Mouse (Mus musculus): ENCODE results near the gene Olfr905. TPM values are rescaled to one million over a fixed set of nuclear protein-coding genes. Genes with fewer than 3 reads are reported as not detected.

Olfr905 gene
- total and polyA plus RNA-seq, 3 experiments, result not detected

DNA sequence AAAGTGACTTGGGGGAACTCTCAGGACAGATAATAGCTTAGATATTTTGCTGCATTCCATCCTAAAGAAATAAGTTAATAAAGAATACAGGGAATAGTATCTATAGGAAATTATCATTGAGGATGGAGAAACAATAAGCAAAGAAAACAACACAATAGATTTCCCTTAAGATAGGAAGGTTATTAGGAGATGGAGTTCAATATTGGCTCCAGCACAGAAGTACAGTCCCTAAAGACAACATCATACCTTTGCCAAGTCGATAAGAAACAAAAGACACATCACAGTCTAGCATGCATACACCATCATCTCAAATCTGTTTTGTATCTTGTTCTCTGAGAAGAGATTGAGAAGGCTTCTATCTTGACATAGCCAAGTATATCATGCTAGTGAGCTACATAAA lies 50.4 kb downstream of the Olfr905 start, which contains the start of gene Olfr911-ps1:
Olfr911-ps1 (plus strand) TSS at position 301 of the 400 bp plus-strand sequence.
- dilution Hi-C loops (cut with MboI; ENCODE audit: extremely low pct_ligation_motif_present, extremely low pct_unique_long_range_greater_than_20kb, low sequenced_read_pairs), result no loop called here
- no peaks in the 10 kb centered on the region for H3K36me3 ChIP-seq (replicated peaks in 1 of 2; ENCODE audit: control insufficient read depth in 1 of 2, insufficient read depth in 1 of 2, low read length in 1 of 2)
- H3K27ac ChIP-seq (ENCODE audit: insufficient read depth, low read depth), result no peak within 1 kb of the TSS
- H3K9me3 ChIP-seq (replicated peaks; ENCODE audit: low read length), result no peaks in the 10 kb centered on the region
- no peak for DNase-seq (ENCODE audit: extremely low read depth)
- no peak within 1 kb of the TSS for H3K9ac ChIP-seq (ENCODE audit: insufficient read depth, low read depth)
- no peak within 1 kb of the TSS for H3K4me2 ChIP-seq (ENCODE audit: insufficient read depth, low read depth, poor library complexity, severe bottlenecking)
- no peaks in the 10 kb centered on the region for H3K27me3 ChIP-seq (replicated peaks)
- in situ Hi-C loops (cut with MboI; ENCODE audit: low pct_ligation_motif_present, low pct_unique_long_range_greater_than_20kb, low sequenced_read_pairs), result no loop called here
- TF ChIP-seq ZC3H11A (IDR thresholded peaks at IDR 0.05; ENCODE audit: low read depth, low read length), result no peak
- no peak for TF ChIP-seq GABPA (IDR thresholded peaks at IDR 0.05; ENCODE audit: insufficient replicate concordance, low read depth, low read length)
- no peak for TF ChIP-seq USF1 (IDR thresholded peaks at IDR 0.05; ENCODE audit: low read depth, low read length)
- TF ChIP-seq ZKSCAN1 (IDR thresholded peaks at IDR 0.05; ENCODE audit: borderline replicate concordance, low read depth, low read length), result no peak
- TF ChIP-seq EP300 (IDR thresholded peaks at IDR 0.05; ENCODE audit: low read length), result no peak
- no peak for TF ChIP-seq JUND (conservative IDR thresholded peaks at IDR 0.05; ENCODE audit: low read depth, low read length)
- no peak for TF ChIP-seq ELF1 (IDR thresholded peaks at IDR 0.05; ENCODE audit: low read depth, low read length)
- no peak for TF ChIP-seq CTCF (conservative IDR thresholded peaks at IDR 0.05 in 1 of 2, IDR thresholded peaks at IDR 0.05 in 1 of 2; ENCODE audit: low read depth in 2 of 2, low read length in 2 of 2)
- no peaks in the 10 kb centered on the region for H3K79me2 ChIP-seq (replicated peaks; ENCODE audit: control insufficient read depth, extremely low read depth, insufficient read depth, poor library complexity, severe bottlenecking)
- no peaks in the 10 kb centered on the region for H3K4me1 ChIP-seq (ENCODE audit: control insufficient read depth in 1 of 2, insufficient read depth in 2 of 2)
- no peak within 1 kb of the TSS for H3K4me3 ChIP-seq (replicated peaks in 1 of 3; ENCODE audit: low read depth in 2 of 3, low read length in 2 of 3, poor library complexity in 1 of 3)

Other genes starting within 250 kb of the Olfr905 start
Only the 20 nearest of the 23 such genes appear.
- not detected in 2 replicates for gene Olfr895, start 203.3 kb upstream of the Olfr905 start, total RNA-seq (2012; rRNA removed)
- not detected in 2 replicates for gene Olfr895, start 203.3 kb upstream of the Olfr905 start, total RNA-seq (2014; rRNA removed)
- gene Olfr895, start 203.3 kb upstream of the Olfr905 start, polyA plus RNA-seq (2012; ENCODE audit: insufficient read length, low read depth), result not detected in 2 replicates
- gene Olfr896-ps1, start 180.0 kb upstream of the Olfr905 start, total RNA-seq (2012; rRNA removed), result not detected in 2 replicates
- gene Olfr896-ps1, start 180.0 kb upstream of the Olfr905 start, total RNA-seq (2014; rRNA removed), result not detected in 2 replicates
- gene Olfr896-ps1, start 180.0 kb upstream of the Olfr905 start, polyA plus RNA-seq (2012; ENCODE audit: insufficient read length, low read depth), result not detected in 2 replicates
- not detected in 2 replicates for gene Olfr25, start 142.0 kb upstream of the Olfr905 start, total RNA-seq (2012; rRNA removed)
- not detected in 2 replicates for gene Olfr25, start 142.0 kb upstream of the Olfr905 start, total RNA-seq (2014; rRNA removed)
- not detected in 2 replicates for gene Olfr25, start 142.0 kb upstream of the Olfr905 start, polyA plus RNA-seq (2012; ENCODE audit: insufficient read length, low read depth)
- not detected in 2 replicates for gene Olfr898, start 122.7 kb upstream of the Olfr905 start, total RNA-seq (2012; rRNA removed)
- gene Olfr898, start 122.7 kb upstream of the Olfr905 start, total RNA-seq (2014; rRNA removed), result not detected in 2 replicates
- gene Olfr898, start 122.7 kb upstream of the Olfr905 start, polyA plus RNA-seq (2012; ENCODE audit: insufficient read length, low read depth), result not detected in 2 replicates
- gene Olfr250, start 104.2 kb upstream of the Olfr905 start, total RNA-seq (2012; rRNA removed), result not detected in 2 replicates
- not detected in 2 replicates for gene Olfr250, start 104.2 kb upstream of the Olfr905 start, total RNA-seq (2014; rRNA removed)
- not detected in 2 replicates for gene Olfr250, start 104.2 kb upstream of the Olfr905 start, polyA plus RNA-seq (2012; ENCODE audit: insufficient read length, low read depth)
- gene Olfr251, start 94.0 kb upstream of the Olfr905 start, total RNA-seq (2012; rRNA removed), result not detected in 2 replicates
- gene Olfr251, start 94.0 kb upstream of the Olfr905 start, total RNA-seq (2014; rRNA removed), result not detected in 2 replicates
- gene Olfr251, start 94.0 kb upstream of the Olfr905 start, polyA plus RNA-seq (2012; ENCODE audit: insufficient read length, low read depth), result not detected in 2 replicates
- gene Olfr147, start 69.4 kb upstream of the Olfr905 start, total RNA-seq (2012; rRNA removed), result not detected in 2 replicates
- gene Olfr147, start 69.4 kb upstream of the Olfr905 start, total RNA-seq (2014; rRNA removed), result not detected in 2 replicates
- gene Olfr147, start 69.4 kb upstream of the Olfr905 start, polyA plus RNA-seq (2012; ENCODE audit: insufficient read length, low read depth), result not detected in 2 replicates
- not detected in 2 replicates for gene Olfr901, start 41.7 kb upstream of the Olfr905 start, total RNA-seq (2012; rRNA removed)
- gene Olfr901, start 41.7 kb upstream of the Olfr905 start, total RNA-seq (2014; rRNA removed), result not detected in 2 replicates
- gene Olfr901, start 41.7 kb upstream of the Olfr905 start, polyA plus RNA-seq (2012; ENCODE audit: insufficient read length, low read depth), result not detected in 2 replicates
- not detected in 2 replicates for gene Olfr902, start 23.5 kb upstream of the Olfr905 start, total RNA-seq (2012; rRNA removed)
- gene Olfr902, start 23.5 kb upstream of the Olfr905 start, total RNA-seq (2014; rRNA removed), result not detected in 2 replicates
- not detected in 2 replicates for gene Olfr902, start 23.5 kb upstream of the Olfr905 start, polyA plus RNA-seq (2012; ENCODE audit: insufficient read length, low read depth)
- not detected in 2 replicates for gene Olfr904, start 8.0 kb upstream of the Olfr905 start, total RNA-seq (2012; rRNA removed)
- not detected in 2 replicates for gene Olfr904, start 8.0 kb upstream of the Olfr905 start, total RNA-seq (2014; rRNA removed)
- gene Olfr904, start 8.0 kb upstream of the Olfr905 start, polyA plus RNA-seq (2012; ENCODE audit: insufficient read length, low read depth), result not detected in 2 replicates
- not detected in 2 replicates for gene Olfr906, start 16.0 kb downstream of the Olfr905 start, total RNA-seq (2012; rRNA removed)
- not detected in 2 replicates for gene Olfr906, start 16.0 kb downstream of the Olfr905 start, total RNA-seq (2014; rRNA removed)
- not detected in 2 replicates for gene Olfr906, start 16.0 kb downstream of the Olfr905 start, polyA plus RNA-seq (2012; ENCODE audit: insufficient read length, low read depth)
- not detected in 2 replicates for gene Olfr907, start 24.7 kb downstream of the Olfr905 start, total RNA-seq (2012; rRNA removed)
- gene Olfr907, start 24.7 kb downstream of the Olfr905 start, total RNA-seq (2014; rRNA removed), result not detected in 2 replicates
- gene Olfr907, start 24.7 kb downstream of the Olfr905 start, polyA plus RNA-seq (2012; ENCODE audit: insufficient read length, low read depth), result 0.11 TPM in 1 of 2 replicates, not detected in the other
- gene Olfr911-ps1, start 50.5 kb downstream of the Olfr905 start, total RNA-seq (2012; rRNA removed), result not detected in 2 replicates
- gene Olfr911-ps1, start 50.5 kb downstream of the Olfr905 start, total RNA-seq (2014; rRNA removed), result not detected in 2 replicates
- not detected in 2 replicates for gene Olfr911-ps1, start 50.5 kb downstream of the Olfr905 start, polyA plus RNA-seq (2012; ENCODE audit: insufficient read length, low read depth)
- gene Olfr910, start 66.7 kb downstream of the Olfr905 start, total RNA-seq (2012; rRNA removed), result not detected in 2 replicates
- gene Olfr910, start 66.7 kb downstream of the Olfr905 start, total RNA-seq (2014; rRNA removed), result not detected in 2 replicates
- gene Olfr910, start 66.7 kb downstream of the Olfr905 start, polyA plus RNA-seq (2012; ENCODE audit: insufficient read length, low read depth), result not detected in 2 replicates
- gene Olfr912, start 109.1 kb downstream of the Olfr905 start, total RNA-seq (2012; rRNA removed), result not detected in 2 replicates
- gene Olfr912, start 109.1 kb downstream of the Olfr905 start, total RNA-seq (2014; rRNA removed), result not detected in 2 replicates
- gene Olfr912, start 109.1 kb downstream of the Olfr905 start, polyA plus RNA-seq (2012; ENCODE audit: insufficient read length, low read depth), result not detected in 2 replicates
- not detected in 2 replicates for gene Olfr913, start 121.7 kb downstream of the Olfr905 start, total RNA-seq (2012; rRNA removed)
- gene Olfr913, start 121.7 kb downstream of the Olfr905 start, total RNA-seq (2014; rRNA removed), result not detected in 2 replicates
- gene Olfr913, start 121.7 kb downstream of the Olfr905 start, polyA plus RNA-seq (2012; ENCODE audit: insufficient read length, low read depth), result not detected in 2 replicates
- not detected in 2 replicates for gene Olfr914, start 134.0 kb downstream of the Olfr905 start, total RNA-seq (2012; rRNA removed)
- gene Olfr914, start 134.0 kb downstream of the Olfr905 start, total RNA-seq (2014; rRNA removed), result not detected in 2 replicates
- not detected in 2 replicates for gene Olfr914, start 134.0 kb downstream of the Olfr905 start, polyA plus RNA-seq (2012; ENCODE audit: insufficient read length, low read depth)
- gene Olfr916, start 188.8 kb downstream of the Olfr905 start, total RNA-seq (2012; rRNA removed), result not detected in 2 replicates
- not detected in 2 replicates for gene Olfr916, start 188.8 kb downstream of the Olfr905 start, total RNA-seq (2014; rRNA removed)
- not detected in 2 replicates for gene Olfr916, start 188.8 kb downstream of the Olfr905 start, polyA plus RNA-seq (2012; ENCODE audit: insufficient read length, low read depth)
- not detected in 2 replicates for gene Olfr917, start 194.7 kb downstream of the Olfr905 start, total RNA-seq (2012; rRNA removed)
- gene Olfr917, start 194.7 kb downstream of the Olfr905 start, total RNA-seq (2014; rRNA removed), result not detected in 2 replicates
- not detected in 2 replicates for gene Olfr917, start 194.7 kb downstream of the Olfr905 start, polyA plus RNA-seq (2012; ENCODE audit: insufficient read length, low read depth)
- gene Olfr918, start 203.5 kb downstream of the Olfr905 start, total RNA-seq (2012; rRNA removed), result not detected in 2 replicates
- not detected in 2 replicates for gene Olfr918, start 203.5 kb downstream of the Olfr905 start, total RNA-seq (2014; rRNA removed)
- not detected in 2 replicates for gene Olfr918, start 203.5 kb downstream of the Olfr905 start, polyA plus RNA-seq (2012; ENCODE audit: insufficient read length, low read depth)